Mouse (Mus musculus) lung, postnatal 0 days (tissue): Measurements from ENCODE around the gene Tmem8b. TPM values are rescaled to one million over a fixed set of nuclear protein-coding genes. Genes with fewer than 3 reads are reported as not detected.

ENCODE experiments used
- ATAC-seq: fragments of 200-750 bp; cut with Nextera tagmentation; 2 replicates; pipeline ENCODE4 v1.8.0; 2017; ENCODE audit warnings: moderate library complexity
- DNase-seq: peaks from one replicate; pipeline ENCODE4 v3.0.0-alpha.2; 2016; ENCODE audit warnings: low spot score
- H3K27ac ChIP-seq: fragments of 300-500 bp; sonication (generic); 2 replicates; pipeline ENCODE4 v1.5.1; 2014; ENCODE audit warnings: antibody characterized with exemption, mild to moderate bottlenecking, low read length, mixed read lengths
- H3K27me3 ChIP-seq: fragments of 300-500 bp; sonication (generic); replicated peaks from 2 replicates; pipeline ENCODE4 v1.6.1; 2014; ENCODE audit warnings: low read length, mixed read lengths; ENCODE audit not compliant: insufficient read depth
- H3K36me3 ChIP-seq: fragments of 300-500 bp; sonication (generic); 2 replicates; pipeline ENCODE4 v1.6.1; 2014; ENCODE audit warnings: low read length, mixed read lengths; ENCODE audit not compliant: insufficient read depth
- H3K4me1 ChIP-seq: fragments of 300-500 bp; sonication (generic); 2 replicates; pipeline ENCODE4 v1.6.1; 2014; ENCODE audit warnings: antibody characterized with exemption, low read depth, low read length, mixed read lengths; ENCODE audit not compliant: insufficient read depth
- H3K4me2 ChIP-seq: fragments of 300-500 bp; sonication (generic); replicated peaks from 2 replicates; pipeline ENCODE4 v1.6.1; 2014; ENCODE audit warnings: low read depth, mild to moderate bottlenecking, low read length, moderate library complexity, mixed read lengths
- H3K4me3 ChIP-seq: fragments of 300-500 bp; sonication (generic); 2 replicates; pipeline ENCODE4 v1.5.1; 2014; ENCODE audit warnings: low read depth, low read length
- H3K9ac ChIP-seq: fragments of 300-500 bp; sonication (generic); replicated peaks from 2 replicates; pipeline ENCODE4 v1.6.1; 2014; ENCODE audit warnings: low read depth, mild to moderate bottlenecking
- H3K9me3 ChIP-seq: fragments of 300-500 bp; sonication (generic); 2 replicates; pipeline ENCODE4 v1.6.1; 2016; ENCODE audit warnings: low read length, mixed read lengths
- CTCF ChIP-seq: IDR thresholded peaks from 2 replicates; pipeline ENCODE4 v1.5.1; 2016; ENCODE audit warnings: antibody characterized with exemption, mild to moderate bottlenecking
- EP300 ChIP-seq: IDR thresholded peaks from 2 replicates; pipeline ENCODE4 v1.6.1; 2016; ENCODE audit warnings: antibody characterized with exemption, mild to moderate bottlenecking, control low read depth
- WGBS: fragments of 180-500 bp; shearing (Covaris S2); extraction: QIAGEN DNeasy Blood & Tissue Kit; methylation state at CpG from one replicate; pipeline ENCODE4 v1.1.7; 2014; 5-methylcytosine and 5-hydroxymethylcytosine counted together
- microRNA-seq: library from miRNA; unstranded; fragments of <30 nt; microRNA quantifications from one replicate; pipeline ENCODE4, GENCODE M21; 2016
- polyA plus RNA-seq: library from polyadenylated mRNA; unstranded; fragments of >200 nt; fragmentation: Nextera tagmentation; extraction: Ambion mirVana; gene quantifications from 2 replicates; pipeline ENCODE4 v1.2.1, GENCODE M21; 2015

Gene Tmem8b
- polyA plus RNA-seq, 1 experiment from 2014 or later, result 2.5 TPM

GRCm38 (mm10) chr4:43732171-43732570, 63.4 kb downstream of the Tmem8b start:
- peak overlapping the region; percentile 47; the same call in 1 of the 2 replicates for H3K27ac ChIP-seq
- H3K36me3 ChIP-seq, result no peaks in the 10 kb centered on the region
- ATAC-seq (no peak), DNase-seq (no peak)
- H3K9me3 ChIP-seq, result no peaks in the 10 kb centered on the region
- H3K27me3 ChIP-seq, result no peaks in the 10 kb centered on the region
- peak overlapping the region; percentile 23; the same call in 1 of the 2 replicates for H3K9ac ChIP-seq
- no peak overlapping the region for H3K4me3 ChIP-seq
- whole genome bisulfite sequencing, result 0% methylated on average over 1 of the region's 1 CpGs
- peaks cover 29% of the 10 kb centered on the region; the same call in 1 of the 2 replicates for H3K4me1 ChIP-seq
- TF ChIP-seq EP300 (no peak), CTCF (no peak)
- peak overlapping the region; percentile 32 for H3K4me2 ChIP-seq

GRCm38 (mm10) chr4:43733186-43733585, 64.4 kb downstream of the Tmem8b start:
- 67% methylated on average over 5 of the region's 5 CpGs for WGBS
- H3K27me3 ChIP-seq, result no peaks in the 10 kb centered on the region
- H3K4me1 ChIP-seq, result peaks cover 20% of the 10 kb centered on the region; the same call in 1 of the 2 replicates
- H3K27ac ChIP-seq, result 0 out of 2 replicates have a peak overlapping the region, but pooled peaks have one; percentile 2
- no peak for DNase-seq
- no peaks in the 10 kb centered on the region for H3K9me3 ChIP-seq
- TF ChIP-seq CTCF (no peak), EP300 (no peak)
- no peaks in the 10 kb centered on the region for H3K36me3 ChIP-seq
- ATAC-seq, result no peak
- H3K9ac ChIP-seq, result no peak overlapping the region
- no peak overlapping the region for H3K4me3 ChIP-seq
- H3K4me2 ChIP-seq, result peak overlapping the region; percentile 8; the same call in 1 of the 2 replicates

GRCm38 (mm10) chr4:43737144-43737543, 68.4 kb downstream of the Tmem8b start:
- no peak overlapping the region for H3K4me2 ChIP-seq
- no peak overlapping the region for H3K4me3 ChIP-seq
- DNase-seq (no peak), ATAC-seq (no peak)
- H3K27me3 ChIP-seq, result no peaks in the 10 kb centered on the region
- no peak overlapping the region for H3K27ac ChIP-seq
- no peak overlapping the region for H3K9ac ChIP-seq
- WGBS, result 58% methylated on average over 6 of the region's 6 CpGs
- no peaks in the 10 kb centered on the region for H3K36me3 ChIP-seq
- no peak for TF ChIP-seq EP300
- no peak for TF ChIP-seq CTCF
- no peaks in the 10 kb centered on the region for H3K4me1 ChIP-seq
- H3K9me3 ChIP-seq, result no peaks in the 10 kb centered on the region

DNA sequence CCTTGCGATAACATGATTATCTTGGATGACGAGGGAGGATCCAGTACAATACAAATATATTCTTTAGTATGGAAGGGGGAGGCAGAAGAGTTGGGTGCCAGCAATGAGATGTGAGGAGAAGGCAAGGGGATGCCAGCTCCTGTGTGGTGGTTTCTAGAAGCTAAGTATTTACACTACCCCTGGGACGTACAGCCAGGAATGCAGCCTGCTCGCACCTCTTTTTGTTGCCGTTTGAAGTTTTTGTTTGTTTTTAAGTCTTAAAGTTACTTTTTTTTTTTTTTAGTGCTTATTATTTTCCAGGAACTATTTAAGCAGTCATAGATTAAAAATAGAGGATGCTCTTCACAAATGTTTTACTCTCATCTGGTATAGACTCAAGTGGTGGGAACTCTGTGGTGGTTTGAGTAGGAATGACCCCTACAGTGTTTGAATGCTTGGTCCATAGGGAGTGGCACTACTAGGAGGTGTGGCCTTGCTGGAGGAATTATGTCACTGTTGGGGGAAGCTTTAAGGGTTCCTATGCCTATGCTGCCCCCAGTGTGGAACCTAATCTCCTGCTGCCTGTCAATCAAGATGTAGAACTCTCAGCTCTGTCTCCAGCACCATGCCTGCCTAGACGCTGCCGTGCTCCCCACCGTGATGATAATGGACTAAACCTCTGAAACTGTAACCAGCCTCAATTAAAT, 70.4 kb downstream of the Tmem8b start:
- peak; percentile 68 for DNase-seq
- H3K9me3 ChIP-seq, result no peaks in the 10 kb centered on the region
- TF ChIP-seq CTCF (peak; percentile 13; the same call in 1 of the 2 replicates), EP300 (no peak)
- no peaks in the 10 kb centered on the region for H3K27me3 ChIP-seq
- H3K36me3 ChIP-seq, result no peaks in the 10 kb centered on the region
- no peaks in the 10 kb centered on the region for H3K4me1 ChIP-seq
- no peak overlapping the region for H3K4me2 ChIP-seq
- WGBS, result 45% methylated on average over 8 of the region's 8 CpGs
- H3K9ac ChIP-seq, result no peak overlapping the region
- ATAC-seq, result peak; percentile 77
- no peak overlapping the region for H3K4me3 ChIP-seq
- peak overlapping the region; percentile 38; the same call in 1 of the 2 replicates for H3K27ac ChIP-seq

DNA sequence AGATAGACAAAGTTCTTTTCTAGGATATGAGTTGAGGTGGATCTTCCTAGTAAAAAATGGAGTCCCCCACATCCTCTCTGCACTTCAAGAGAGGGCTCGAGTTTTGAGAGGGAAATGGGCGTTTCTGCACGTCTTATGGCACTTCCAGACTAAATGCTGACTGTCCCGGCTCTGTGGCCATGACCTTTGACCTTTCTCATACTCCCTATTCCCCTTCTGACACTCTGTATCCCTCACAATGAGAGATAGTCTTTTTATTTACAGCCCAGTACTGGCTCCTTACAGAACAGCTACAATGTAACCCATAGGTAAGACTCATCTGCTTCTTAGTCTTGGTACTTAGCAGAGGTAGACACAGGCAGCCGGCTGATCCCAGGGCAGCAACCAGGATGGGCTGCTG, 72.8 kb downstream of the Tmem8b start:
- H3K27me3 ChIP-seq, result no peaks in the 10 kb centered on the region
- no peak overlapping the region for H3K4me3 ChIP-seq
- ATAC-seq (no peak), DNase-seq (no peak)
- no peak overlapping the region for H3K27ac ChIP-seq
- H3K4me1 ChIP-seq, result no peaks in the 10 kb centered on the region
- WGBS, result 44% methylated on average over 5 of the region's 5 CpGs
- no peak overlapping the region for H3K4me2 ChIP-seq
- H3K36me3 ChIP-seq, result no peaks in the 10 kb centered on the region
- no peaks in the 10 kb centered on the region for H3K9me3 ChIP-seq
- TF ChIP-seq EP300 (no peak), CTCF (no peak)
- no peak overlapping the region for H3K9ac ChIP-seq

Small RNA genes within 50 kb of the gene (microRNA-seq; reads per million reads assigned to microRNA genes)
- gene Gm25262, result not detected

Other genes starting within 250 kb of the Tmem8b start
- 4.6 and 6.8 TPM in 2 replicates for gene Fam166b, start 239.8 kb upstream of the Tmem8b start, polyA plus RNA-seq
- gene Tesk1, start 227.0 kb upstream of the Tmem8b start, polyA plus RNA-seq, result 7.3 and 8.0 TPM in 2 replicates
- gene Cd72, start 214.3 kb upstream of the Tmem8b start, polyA plus RNA-seq, result 2.7 and 3.1 TPM in 2 replicates
- gene Sit1, start 185.2 kb upstream of the Tmem8b start, polyA plus RNA-seq, result not detected in 2 replicates
- 81.0 and 82.7 TPM in 2 replicates for gene Ccdc107, start 176.1 kb upstream of the Tmem8b start, polyA plus RNA-seq
- gene Arhgef39, start 169.3 kb upstream of the Tmem8b start, polyA plus RNA-seq, result 2.4 and 3.5 TPM in 2 replicates
- gene Car9, start 162.0 kb upstream of the Tmem8b start, polyA plus RNA-seq, result 2.1 and 2.6 TPM in 2 replicates
- 84.8 and 89.0 TPM in 2 replicates for gene Tpm2, start 145.2 kb upstream of the Tmem8b start, polyA plus RNA-seq
- 115 and 126 TPM in 2 replicates for gene Creb3, start 106.6 kb upstream of the Tmem8b start, polyA plus RNA-seq
- 75.6 and 104 TPM in 2 replicates for gene Tln1, start 106.3 kb upstream of the Tmem8b start, polyA plus RNA-seq
- gene Rgp1, start 90.3 kb upstream of the Tmem8b start, polyA plus RNA-seq, result 13.7 and 15.7 TPM in 2 replicates
- gene Gba2, start 90.1 kb upstream of the Tmem8b start, polyA plus RNA-seq, result 12.7 and 14.4 TPM in 2 replicates
- gene Msmp, start 84.5 kb upstream of the Tmem8b start, polyA plus RNA-seq, result 0.87 TPM in 1 of 2 replicates, not detected in the other
- gene Npr2, start 37.0 kb upstream of the Tmem8b start, polyA plus RNA-seq, result 11.9 and 12.8 TPM in 2 replicates
- gene Spag8, start 15.4 kb upstream of the Tmem8b start, polyA plus RNA-seq, result 10.4 and 10.8 TPM in 2 replicates
- 128 and 132 TPM in 2 replicates for gene Hint2, start 12.5 kb upstream of the Tmem8b start, polyA plus RNA-seq
- 2.5 TPM in 2 replicates for gene Fam221b, start 174 bp downstream of the Tmem8b start, polyA plus RNA-seq
- not detected in 2 replicates for gene Olfr70, start 31.8 kb downstream of the Tmem8b start, polyA plus RNA-seq
- 0.17 TPM in 1 of 2 replicates, not detected in the other for gene Olfr71, start 41.3 kb downstream of the Tmem8b start, polyA plus RNA-seq
- 11.8 and 19.3 TPM in 2 replicates for gene Hrct1, start 58.2 kb downstream of the Tmem8b start, polyA plus RNA-seq
- gene Spaar, start 61.1 kb downstream of the Tmem8b start, polyA plus RNA-seq, result 5.7 and 8.1 TPM in 2 replicates
- gene Olfr159, start 102.0 kb downstream of the Tmem8b start, polyA plus RNA-seq, result not detected in 2 replicates
- not detected in 2 replicates for gene Olfr156, start 154.9 kb downstream of the Tmem8b start, polyA plus RNA-seq
- not detected in 2 replicates for gene Olfr157, start 171.2 kb downstream of the Tmem8b start, polyA plus RNA-seq
- gene Olfr155, start 182.6 kb downstream of the Tmem8b start, polyA plus RNA-seq, result not detected in 2 replicates
- gene Reck, start 206.6 kb downstream of the Tmem8b start, polyA plus RNA-seq, result 13.6 TPM in 2 replicates